Mouse (Mus musculus): ENCODE results near the gene Nr1i2. TPM values are rescaled to one million over a fixed set of nuclear protein-coding genes. Genes with fewer than 3 reads are reported as not detected.

The Nr1i2 gene
- total and polyA plus RNA-seq, 3 experiments = not detected

GRCm38 (mm10) chr16:38205272-38205671 is 89.4 kb downstream of the Nr1i2 start:
- DNase-seq (ENCODE audit: low spot score) (no peak), ATAC-seq (ENCODE audit: extremely low read depth, insufficient number of reproducible peaks, low FRiP score, poor library complexity, severe bottlenecking) (no peak)
- H3K36me3 ChIP-seq (replicated peaks) = peaks cover 59% of the 10 kb centered on the region
- no peaks in the 10 kb centered on the region; the same call in 1 of the 2 replicates for H3K4me1 ChIP-seq (ENCODE audit: insufficient read depth, low read depth, low read length)
- no peaks in the 10 kb centered on the region for H3K27me3 ChIP-seq (ENCODE audit: insufficient read depth, low read length)
- no peak for TF ChIP-seq POLR2AphosphoS5 (IDR thresholded peaks at IDR 0.05; ENCODE audit: insufficient replicate concordance, low read depth, low read length)
- no peak for TF ChIP-seq GATA1 (IDR thresholded peaks at IDR 0.05; ENCODE audit: borderline replicate concordance, low read length)
- no peak for TF ChIP-seq CTCF (IDR thresholded peaks at IDR 0.05; ENCODE audit: low read depth, low read length)
- H3K4me3 ChIP-seq (ENCODE audit: low read depth, low read length) = no peak overlapping the region
- H3K9me3 ChIP-seq (replicated peaks) = no peaks in the 10 kb centered on the region

Other genes with a start within 250 kb of the Nr1i2 start
- gene Gsk3b, start 205.8 kb downstream of the Nr1i2 start, total RNA-seq (2014; fragmentation: Nextera tagmentation) = 93.8 and 112 TPM in 2 replicates
- gene Gsk3b, start 205.8 kb downstream of the Nr1i2 start, total RNA-seq (2017) = 33.3 and 49.2 TPM in 2 replicates
- gene Gsk3b, start 205.8 kb downstream of the Nr1i2 start, polyA plus RNA-seq (2012) = 9.3 and 10.1 TPM in 2 replicates
- gene Maats1, start 47.3 kb upstream of the Nr1i2 start, total RNA-seq (2014; fragmentation: Nextera tagmentation) = not detected in 2 replicates
- 0.11 TPM in 1 of 2 replicates, not detected in the other for gene Maats1, start 47.3 kb upstream of the Nr1i2 start, total RNA-seq (2017)
- gene Maats1, start 47.3 kb upstream of the Nr1i2 start, polyA plus RNA-seq (2012) = not detected in 2 replicates
- 210 and 232 TPM in 2 replicates for gene Cox17, start 52.2 kb upstream of the Nr1i2 start, total RNA-seq (2014; fragmentation: Nextera tagmentation)
- gene Cox17, start 52.2 kb upstream of the Nr1i2 start, total RNA-seq (2017) = 836 and 871 TPM in 2 replicates
- gene Cox17, start 52.2 kb upstream of the Nr1i2 start, polyA plus RNA-seq (2012) = 163 and 234 TPM in 2 replicates
- gene Gm21987, start 52.2 kb upstream of the Nr1i2 start, total RNA-seq (2014; fragmentation: Nextera tagmentation) = 4.7 TPM in 1 of 2 replicates, not detected in the other
- not detected in 2 replicates for gene Gm21987, start 52.2 kb upstream of the Nr1i2 start, total RNA-seq (2017)
- gene Gm21987, start 52.2 kb upstream of the Nr1i2 start, polyA plus RNA-seq (2012) = 1,146 and 1,190 TPM in 2 replicates
- gene Popdc2, start 67.4 kb upstream of the Nr1i2 start, total RNA-seq (2014; fragmentation: Nextera tagmentation) = 22.7 and 25.7 TPM in 2 replicates
- gene Popdc2, start 67.4 kb upstream of the Nr1i2 start, total RNA-seq (2017) = 2.8 and 4.3 TPM in 2 replicates
- gene Popdc2, start 67.4 kb upstream of the Nr1i2 start, polyA plus RNA-seq (2012) = 5.0 and 5.4 TPM in 2 replicates
- 1.7 TPM in 1 of 2 replicates, not detected in the other for gene Pla1a, start 138.3 kb upstream of the Nr1i2 start, total RNA-seq (2014; fragmentation: Nextera tagmentation)
- 0.16 TPM in 1 of 2 replicates, not detected in the other for gene Pla1a, start 138.3 kb upstream of the Nr1i2 start, total RNA-seq (2017)
- gene Pla1a, start 138.3 kb upstream of the Nr1i2 start, polyA plus RNA-seq (2012) = not detected in 2 replicates
- 56.4 and 60.6 TPM in 2 replicates for gene Adprh, start 157.9 kb upstream of the Nr1i2 start, total RNA-seq (2014; fragmentation: Nextera tagmentation)
- 26.4 and 28.4 TPM in 2 replicates for gene Adprh, start 157.9 kb upstream of the Nr1i2 start, total RNA-seq (2017)
- 355 and 468 TPM in 2 replicates for gene Adprh, start 157.9 kb upstream of the Nr1i2 start, polyA plus RNA-seq (2012)
- gene Cd80, start 160.7 kb upstream of the Nr1i2 start, total RNA-seq (2014; fragmentation: Nextera tagmentation) = 62.1 and 77.0 TPM in 2 replicates
- 4.9 and 5.3 TPM in 2 replicates for gene Cd80, start 160.7 kb upstream of the Nr1i2 start, total RNA-seq (2017)
- 2.2 and 3.0 TPM in 2 replicates for gene Cd80, start 160.7 kb upstream of the Nr1i2 start, polyA plus RNA-seq (2012)
- 36.7 and 38.7 TPM in 2 replicates for gene Timmdc1, start 227.8 kb upstream of the Nr1i2 start, total RNA-seq (2014; fragmentation: Nextera tagmentation)
- gene Timmdc1, start 227.8 kb upstream of the Nr1i2 start, total RNA-seq (2017) = 27.0 and 28.6 TPM in 2 replicates
- 25.9 and 28.3 TPM in 2 replicates for gene Timmdc1, start 227.8 kb upstream of the Nr1i2 start, polyA plus RNA-seq (2012)